Mouse (Mus musculus) lung, adult 2 months (tissue): ENCODE measurements around the gene Thra.

Experiments used
- CTCF ChIP-seq: fragments of 200-500 bp; IDR thresholded peaks from 2 replicates; pipeline ENCODE4 v1.5.1; 2011; ENCODE audit warnings: mild to moderate bottlenecking, low read length, control low read depth; ENCODE audit not compliant: insufficient read depth
- POLR2A ChIP-seq: fragments of 200-500 bp; IDR thresholded peaks from 2 replicates; pipeline ENCODE4 v1.6.1; 2011; ENCODE audit warnings: low read depth, mild to moderate bottlenecking, control low read depth, low read length, borderline replicate concordance; ENCODE audit errors: extremely low read depth

DNA sequence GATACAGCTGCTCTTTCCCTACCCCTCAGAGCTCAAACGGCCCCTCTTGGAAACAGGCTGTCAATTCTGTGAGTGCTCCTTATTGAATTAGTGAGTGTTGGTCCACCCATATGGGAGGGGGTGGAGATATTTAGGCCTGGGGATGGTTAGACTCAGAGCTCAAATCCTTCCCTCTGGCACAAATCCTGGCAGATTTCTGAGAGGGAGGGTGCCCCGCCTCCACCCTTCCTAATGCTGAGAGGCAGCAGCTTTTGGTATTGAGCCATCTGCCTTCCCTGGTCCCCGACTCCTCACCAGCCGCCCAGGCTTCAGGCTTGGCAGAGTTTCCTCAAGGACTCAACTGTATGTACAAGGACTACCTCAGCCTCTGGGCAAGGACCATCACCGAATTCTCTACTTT lies 9.3 kb upstream of the Thra start:
- TF ChIP-seq POLR2A: no peak
- no peak for TF ChIP-seq CTCF
